Mouse (Mus musculus): ENCODE measurements around the gene 9530003J23Rik. TPM values are rescaled to one million over a fixed set of nuclear protein-coding genes. Genes with fewer than 3 reads are reported as not detected.

9530003J23Rik gene
- polyA plus RNA-seq, 1 experiment from 2014 or later: not detected

Other genes with a start within 250 kb of the 9530003J23Rik start
- gene Lrrc10, start 193.4 kb downstream of the 9530003J23Rik start, polyA plus RNA-seq (2015; fragmentation: Nextera tagmentation; extraction: Ambion mirVana): not detected in 2 replicates
- 141 and 142 TPM in 2 replicates for gene Cct2, start 174.9 kb downstream of the 9530003J23Rik start, polyA plus RNA-seq (2015; fragmentation: Nextera tagmentation; extraction: Ambion mirVana)
- 6.9 and 7.5 TPM in 2 replicates for gene Frs2, start 90.2 kb downstream of the 9530003J23Rik start, polyA plus RNA-seq (2015; fragmentation: Nextera tagmentation; extraction: Ambion mirVana)
- 34.3 and 35.7 TPM in 2 replicates for gene Yeats4, start 14.2 kb downstream of the 9530003J23Rik start, polyA plus RNA-seq (2015; fragmentation: Nextera tagmentation; extraction: Ambion mirVana)
- 653 and 723 TPM in 2 replicates for gene Lyz2, start 43.6 kb upstream of the 9530003J23Rik start, polyA plus RNA-seq (2015; fragmentation: Nextera tagmentation; extraction: Ambion mirVana)
- gene Lyz1, start 54.2 kb upstream of the 9530003J23Rik start, polyA plus RNA-seq (2015; fragmentation: Nextera tagmentation; extraction: Ambion mirVana): 0.18 and 0.24 TPM in 2 replicates
- gene Cpsf6, start 141.3 kb upstream of the 9530003J23Rik start, polyA plus RNA-seq (2015; fragmentation: Nextera tagmentation; extraction: Ambion mirVana): 50.2 and 51.3 TPM in 2 replicates